Mouse (Mus musculus) ovary, postnatal 36 days (tissue): ENCODE data around the gene Phka2.

ENCODE experiments used
- DNase-seq: peaks from one replicate; pipeline ENCODE4 v3.0.0; 2022; ENCODE audit warnings: low spot score, mixed read lengths

Gene Phka2

DNA sequence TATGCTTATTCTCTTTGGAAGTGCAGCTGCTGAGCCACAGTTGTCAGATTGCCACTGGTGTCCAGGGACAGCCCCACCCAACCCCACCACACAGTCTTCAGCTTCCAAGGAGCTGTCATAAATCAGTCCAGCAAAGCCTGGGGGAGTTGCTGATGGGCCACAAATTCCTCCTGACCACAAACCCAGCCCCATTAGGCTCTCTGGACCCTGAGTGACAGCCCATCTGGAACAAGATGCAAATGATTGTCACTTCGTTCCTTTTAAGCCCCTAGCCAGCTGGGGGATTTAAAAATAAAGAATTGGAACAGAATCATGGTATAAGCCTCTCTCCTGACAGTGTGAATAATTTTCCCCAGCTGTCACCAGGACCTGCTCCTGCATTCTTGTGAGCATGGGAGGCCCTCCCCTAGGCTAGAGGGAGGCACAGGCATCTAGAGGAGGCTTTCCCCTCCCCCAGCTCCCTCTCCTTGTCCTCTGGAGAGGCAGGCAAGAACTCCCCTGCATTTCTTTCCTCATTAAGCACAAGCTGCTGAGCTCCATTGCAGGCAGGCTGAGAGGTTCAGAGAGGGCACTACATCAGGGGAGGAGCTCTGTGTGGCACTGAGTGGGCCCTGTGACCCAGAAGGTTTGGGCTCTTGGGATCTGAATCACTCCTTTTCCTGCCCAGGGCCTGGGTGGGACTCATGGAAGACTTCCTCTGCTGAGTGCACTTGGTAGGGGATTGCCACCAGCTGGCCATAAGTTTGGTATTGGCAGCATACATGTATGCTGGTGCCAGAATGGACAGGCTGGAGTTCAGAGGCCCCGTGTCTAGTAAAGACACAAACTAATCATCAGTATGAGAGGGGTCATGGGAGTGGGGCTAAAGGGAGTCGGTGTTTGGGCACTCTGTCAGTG, 96.8 kb downstream of the Phka2 start:
- no peak for DNase-seq

DNA sequence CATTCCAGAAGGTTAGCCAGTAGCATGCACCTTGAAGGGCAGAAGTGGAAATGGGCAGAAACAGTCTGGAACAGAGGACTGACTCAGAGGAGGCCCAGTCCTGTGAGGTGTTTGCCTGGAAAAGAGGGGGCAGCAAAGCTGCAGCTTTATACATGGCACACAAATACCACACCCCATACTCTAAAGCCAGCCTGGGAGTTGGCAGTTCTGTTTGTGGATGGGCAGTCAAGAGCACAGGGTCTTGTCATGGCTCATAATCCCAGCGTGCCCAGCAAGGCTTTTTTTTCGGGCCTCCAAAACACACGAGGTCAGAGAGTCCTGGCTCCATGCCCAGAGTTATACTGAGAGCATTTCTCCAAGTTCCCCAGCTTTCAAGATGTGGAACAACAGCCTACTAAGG, 99.1 kb downstream of the Phka2 start:
- DNase-seq, result peak; percentile 43

- no peak for DNase-seq
Measured at GRCm38 (mm10) chrX:160602770-160603169, 100.8 kb downstream of the Phka2 start.

- no peak for DNase-seq
Measured at GRCm38 (mm10) chrX:160603316-160603715, 101.3 kb downstream of the Phka2 start.

GRCm38 (mm10) chrX:160603981-160604541, 102.1 kb downstream of the Phka2 start:
- DNase-seq, result no peak

DNA sequence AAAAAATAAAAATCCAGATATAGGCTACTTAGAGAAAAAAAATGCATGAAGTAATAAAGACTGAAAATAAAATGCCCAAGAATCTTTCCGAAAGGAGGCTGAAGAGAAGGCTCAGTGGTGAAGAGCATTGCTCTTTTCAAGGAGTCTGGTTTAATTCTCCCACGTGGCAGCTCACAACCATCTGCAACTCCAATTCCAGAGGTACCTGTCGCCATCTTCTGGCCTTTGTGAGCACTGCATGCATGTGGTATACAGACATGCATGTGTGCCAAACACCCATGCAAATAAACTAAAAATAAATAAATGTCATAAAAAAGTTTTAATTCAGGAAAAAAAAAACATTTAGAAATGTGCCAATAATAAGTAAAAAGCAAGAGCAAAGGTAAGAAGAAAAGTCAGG, 107.9 kb downstream of the Phka2 start:
- no peak for DNase-seq

DNA sequence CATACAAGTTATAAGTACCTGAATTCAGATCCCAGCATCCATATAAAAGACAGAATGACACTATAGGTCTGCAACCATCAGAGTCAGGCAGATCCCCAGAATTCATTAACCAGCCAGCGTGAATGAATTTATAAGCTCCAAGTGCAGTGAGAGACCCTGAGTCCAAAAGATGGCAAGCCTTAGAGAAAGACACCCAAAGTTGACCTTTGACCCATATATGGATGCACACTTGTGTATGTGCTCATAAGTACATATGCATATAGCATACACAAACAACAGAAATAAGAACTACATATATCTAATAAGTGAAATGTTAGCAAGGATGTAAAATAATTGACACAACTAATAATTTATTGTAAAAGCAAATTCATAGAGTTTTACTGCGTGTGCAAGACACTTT, 108.5 kb downstream of the Phka2 start:
- DNase-seq, result no peak

DNA sequence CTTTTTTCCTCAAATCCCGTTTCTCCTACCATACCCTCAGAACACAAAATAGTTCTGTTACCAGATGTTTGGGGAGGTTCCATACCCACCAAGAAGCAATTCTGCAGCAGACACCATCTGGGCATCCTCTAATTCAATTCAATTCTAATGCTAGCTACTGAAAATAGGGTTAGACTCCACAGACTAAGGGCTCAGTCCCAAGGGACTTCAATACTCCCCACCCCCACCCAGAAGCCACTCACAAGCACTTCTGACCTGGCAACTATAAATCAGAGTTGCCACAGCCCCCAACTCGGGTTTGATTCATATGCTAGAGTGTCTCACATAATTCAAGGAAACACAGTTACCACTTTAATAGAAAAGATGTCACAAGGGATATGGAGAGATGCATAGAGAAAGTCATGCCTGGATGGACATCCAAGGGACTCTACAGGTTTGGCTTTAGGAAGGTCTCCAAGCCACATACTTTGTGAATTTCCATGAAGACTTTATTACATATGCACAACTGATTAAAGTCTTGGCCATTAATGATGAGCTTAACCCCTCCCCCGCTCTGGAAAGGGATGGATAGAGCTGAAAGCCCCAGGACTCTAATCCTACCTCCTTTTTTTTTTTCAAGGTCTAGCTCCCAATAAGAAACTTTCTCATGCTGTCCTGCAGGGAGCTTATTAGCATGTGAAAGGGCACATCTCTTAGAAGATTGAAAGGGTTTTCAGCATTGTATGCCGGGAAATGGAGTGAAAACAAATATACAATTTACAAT, 109.1 kb downstream of the Phka2 start:
- DNase-seq, result no peak
